Mouse (Mus musculus): Measurements from ENCODE around the gene Pcdh20. TPM values are rescaled to one million over a fixed set of nuclear protein-coding genes. Genes with fewer than 3 reads are reported as not detected.

Pcdh20 gene
- polyA plus RNA-seq, 1 experiment from 2014 or later, result 0.92 TPM

DNA sequence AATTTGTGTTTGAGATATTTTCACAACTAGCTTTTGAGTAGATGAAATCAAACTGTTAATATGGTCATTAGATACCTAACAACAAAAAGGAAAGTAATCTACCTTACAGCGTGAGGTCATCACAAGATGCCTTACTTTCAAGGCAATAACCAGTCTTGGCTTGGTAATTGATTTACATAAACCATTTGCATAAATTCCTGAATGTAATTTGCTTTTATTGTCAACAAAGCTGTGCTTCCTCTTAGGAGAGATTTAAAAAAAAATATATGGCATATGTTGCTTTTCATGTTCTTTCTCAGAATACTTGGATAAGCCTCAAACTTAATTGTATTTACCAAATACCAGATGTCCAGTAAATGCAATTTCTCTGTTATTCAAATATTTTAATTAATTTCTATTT lies 43.8 kb downstream of the Pcdh20 start:
- no peaks in the 10 kb centered on the region for H3K36me3 ChIP-seq
- ATAC-seq (ENCODE audit: insufficient number of reproducible peaks, insufficient read depth, low FRiP score, low TSS enrichment, low read depth), result no peak
- no peak overlapping the region for H3K4me3 ChIP-seq (replicated peaks)
- H3K4me2 ChIP-seq, result no peak overlapping the region
- H3K27ac ChIP-seq, result no peak overlapping the region
- H3K9me3 ChIP-seq, result no peaks in the 10 kb centered on the region
- H3K27me3 ChIP-seq, result no peaks in the 10 kb centered on the region
- H3K4me1 ChIP-seq (replicated peaks), result no peaks in the 10 kb centered on the region
- no peak overlapping the region for H3K9ac ChIP-seq (replicated peaks)
- 91% methylated on average over 1 of the region's 1 CpGs for WGBS
